Mouse (Mus musculus) ES-Bruce4 (cell line): ENCODE measurements around the gene Zfyve19. TPM values are rescaled to one million over a fixed set of nuclear protein-coding genes. Genes with fewer than 3 reads are reported as not detected.

Experiments
- H3K27ac ChIP-seq: 2 replicates; pipeline ENCODE4 v1.5.1; 2012; ENCODE audit warnings: low read length, inconsistent platforms; ENCODE audit not compliant: insufficient read depth
- H3K27me3 ChIP-seq: 2 replicates; pipeline ENCODE4 v1.6.1; 2012; ENCODE audit warnings: mild to moderate bottlenecking, low read length, inconsistent platforms; ENCODE audit not compliant: control insufficient read depth, poor library complexity, insufficient read depth, severe bottlenecking
- H3K36me3 ChIP-seq: 2 replicates; pipeline ENCODE4 v1.6.1; 2012; ENCODE audit warnings: inconsistent platforms, mild to moderate bottlenecking, low read length, moderate library complexity; ENCODE audit not compliant: control insufficient read depth, poor library complexity, insufficient read depth, severe bottlenecking
- H3K4me1 ChIP-seq: one replicate; pipeline ENCODE4 v1.8.1; 2011; ENCODE audit warnings: low read length; ENCODE audit not compliant: control insufficient read depth, insufficient read depth
- H3K4me3 ChIP-seq: 2 replicates; pipeline ENCODE4 v1.5.1; 2011; ENCODE audit warnings: low read depth, mild to moderate bottlenecking, low read length
- H3K9ac ChIP-seq: 2 replicates; pipeline ENCODE4 v1.6.1; 2012; ENCODE audit warnings: low read depth, mild to moderate bottlenecking, inconsistent platforms; ENCODE audit not compliant: poor library complexity, severe bottlenecking
- H3K9me3 ChIP-seq: replicated peaks from 2 replicates; pipeline ENCODE4 v1.6.1; 2012; ENCODE audit warnings: mild to moderate bottlenecking, low read length, inconsistent platforms; ENCODE audit not compliant: control insufficient read depth, poor library complexity, insufficient read depth, severe bottlenecking
- CTCF ChIP-seq: IDR thresholded peaks from one replicate; pipeline ENCODE4 v1.8.1; 2011; ENCODE audit warnings: low read depth, low read length
- EP300 ChIP-seq: IDR thresholded peaks from 2 replicates; pipeline ENCODE4 v1.6.1; 2011; ENCODE audit warnings: low read depth, low read length; ENCODE audit not compliant: insufficient read depth
- POLR2A ChIP-seq: IDR thresholded peaks from one replicate; pipeline ENCODE4 v1.8.1; 2011; ENCODE audit warnings: low read length; ENCODE audit not compliant: insufficient read depth
- polyA plus RNA-seq: library from polyadenylated mRNA; stranded (reverse); fragments of >200 nt; gene quantifications from 2 replicates; pipeline ENCODE4 v1.2.4, GENCODE M21; 2011; ENCODE audit warnings: low read depth; ENCODE audit not compliant: missing spikeins, insufficient read depth, insufficient read length

The Zfyve19 gene
- polyA plus RNA-seq, 1 experiment, result 11.9 TPM

- Histone ChIP-seq H3K4me1 (no peaks in the 10 kb centered on the region), H3K27ac (no peak overlapping the region), H3K9ac (peak overlapping the region; percentile 26), H3K4me3 (peak overlapping the region; percentile 64), H3K36me3 (no peaks in the 10 kb centered on the region), H3K9me3 (no peaks in the 10 kb centered on the region), H3K27me3 (no peaks in the 10 kb centered on the region)
- no peak for TF ChIP-seq EP300
- no peak for TF ChIP-seq CTCF
- TF ChIP-seq POLR2A, result no peak
Observed at GRCm38 (mm10) chr2:119167866-119168256, 40.6 kb upstream of the Zfyve19 start.

GRCm38 (mm10) chr2:119170282-119170681 lies 38.1 kb upstream of the Zfyve19 start:
- Histone ChIP-seq H3K27me3 (no peaks in the 10 kb centered on the region), H3K36me3 (no peaks in the 10 kb centered on the region), H3K9ac (no peak overlapping the region), H3K4me1 (no peaks in the 10 kb centered on the region), H3K9me3 (no peaks in the 10 kb centered on the region), H3K27ac (no peak overlapping the region), H3K4me3 (no peak overlapping the region)
- no peak for TF ChIP-seq CTCF
- no peak for TF ChIP-seq EP300
- no peak for TF ChIP-seq POLR2A

- no peak overlapping the region for H3K4me3 ChIP-seq
- H3K27me3 ChIP-seq, result no peaks in the 10 kb centered on the region
- TF ChIP-seq EP300 (no peak), CTCF (no peak), POLR2A (no peak)
- no peaks in the 10 kb centered on the region for H3K36me3 ChIP-seq
- H3K9me3 ChIP-seq, result no peaks in the 10 kb centered on the region
- no peak overlapping the region for H3K27ac ChIP-seq
- no peak overlapping the region for H3K9ac ChIP-seq
- H3K4me1 ChIP-seq, result no peaks in the 10 kb centered on the region
Observed at GRCm38 (mm10) chr2:119171574-119171973, 36.8 kb upstream of the Zfyve19 start.

GRCm38 (mm10) chr2:119172446-119172845 lies 36.0 kb upstream of the Zfyve19 start:
- Histone ChIP-seq H3K9ac (no peak overlapping the region), H3K4me3 (no peak overlapping the region), H3K27me3 (no peaks in the 10 kb centered on the region), H3K27ac (no peak overlapping the region), H3K36me3 (no peaks in the 10 kb centered on the region), H3K4me1 (no peaks in the 10 kb centered on the region), H3K9me3 (no peaks in the 10 kb centered on the region)
- TF ChIP-seq POLR2A (no peak), CTCF (no peak), EP300 (no peak)

GRCm38 (mm10) chr2:119172862-119173576 lies 35.4 kb upstream of the Zfyve19 start:
- Histone ChIP-seq H3K27ac (no peak overlapping the region), H3K36me3 (no peaks in the 10 kb centered on the region), H3K9ac (no peak overlapping the region), H3K4me1 (no peaks in the 10 kb centered on the region), H3K4me3 (no peak overlapping the region), H3K9me3 (no peaks in the 10 kb centered on the region), H3K27me3 (no peaks in the 10 kb centered on the region)
- TF ChIP-seq EP300 (no peak), CTCF (no peak), POLR2A (no peak)

DNA sequence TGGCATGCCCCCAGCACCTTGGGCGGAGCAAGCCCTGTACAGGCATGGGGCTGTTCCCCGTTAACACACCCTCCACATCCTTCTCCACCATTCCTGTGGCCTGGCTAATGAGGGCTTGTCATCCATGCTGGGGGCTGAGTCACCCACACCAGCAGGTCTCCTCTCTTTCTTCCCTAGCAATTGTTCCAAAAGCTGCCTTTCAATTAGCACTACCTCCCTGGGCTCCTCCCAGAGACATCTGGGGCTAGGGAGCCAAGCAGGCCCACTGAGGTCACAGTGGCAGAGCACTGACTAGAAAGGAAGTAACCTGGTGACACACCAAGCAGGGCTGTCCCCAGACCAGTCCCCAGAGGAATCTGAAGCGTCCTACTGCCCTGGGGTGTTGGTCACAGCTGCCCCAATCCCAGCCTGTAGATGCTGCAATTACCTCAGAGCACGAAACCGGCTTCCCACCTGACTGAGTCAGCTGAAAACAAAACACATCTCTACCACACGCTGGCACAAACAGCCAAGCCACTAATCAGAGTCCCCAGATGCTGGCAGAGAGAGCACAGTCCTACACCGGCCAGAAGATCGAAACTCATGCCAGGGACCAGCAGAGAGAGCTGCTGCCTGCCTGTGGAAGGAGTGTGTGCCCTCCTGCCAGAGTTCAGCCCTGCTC lies 34.3 kb upstream of the Zfyve19 start, which contains the start of gene Gm14137:
Gene Gm14137 (plus strand): TSS at position 519 of the 661 bp plus-strand sequence.
- Histone ChIP-seq H3K4me3 (no peak within 1 kb of the TSS), H3K4me1 (no peaks in the 10 kb centered on the region), H3K27me3 (no peaks in the 10 kb centered on the region), H3K9ac (no peak within 1 kb of the TSS), H3K36me3 (no peaks in the 10 kb centered on the region), H3K27ac (no peak within 1 kb of the TSS), H3K9me3 (no peaks in the 10 kb centered on the region)
- no peak for TF ChIP-seq EP300
- TF ChIP-seq POLR2A, result no peak
- no peak for TF ChIP-seq CTCF
